Mouse (Mus musculus) heart, adult 11 months (tissue): ENCODE data around the gene Bpifc.

Experiments used
- DNase-seq: peaks from one replicate; pipeline ENCODE4 v3.0.0; 2022

Bpifc gene

DNA sequence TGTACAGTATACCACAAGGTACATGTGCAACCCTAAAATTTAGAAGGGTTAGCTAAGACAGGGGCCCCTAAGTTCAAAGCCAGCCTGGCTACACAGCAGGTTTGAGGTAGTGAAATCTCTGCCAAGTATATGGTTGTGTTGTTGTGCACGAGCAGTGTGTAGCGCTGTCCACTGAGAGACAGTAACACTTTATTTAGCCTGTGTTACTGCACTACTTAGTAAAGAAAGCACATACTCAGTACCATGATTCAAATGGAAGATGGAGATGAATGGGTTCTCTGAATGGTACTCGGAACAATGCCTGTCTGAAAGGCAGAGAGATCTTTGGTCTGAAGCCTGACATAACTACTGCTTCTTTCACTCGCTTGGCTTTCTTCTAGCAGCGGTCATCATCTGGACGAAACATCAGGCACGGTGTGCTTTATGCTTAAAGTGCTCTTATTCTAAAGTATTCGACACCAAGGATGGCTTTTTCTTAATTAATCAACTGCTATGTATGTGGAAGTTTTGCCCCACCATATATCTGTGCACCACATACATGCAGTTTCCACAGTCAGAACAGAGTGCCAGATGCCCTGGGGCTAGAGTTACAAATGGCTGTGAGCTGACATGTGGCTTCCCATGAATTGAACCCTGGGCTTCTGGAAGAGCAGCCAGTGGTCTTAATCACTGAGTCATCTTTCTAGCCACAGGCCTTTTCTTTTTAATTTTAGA is 63.1 kb downstream of the Bpifc start:
- DNase-seq = no peak

DNA sequence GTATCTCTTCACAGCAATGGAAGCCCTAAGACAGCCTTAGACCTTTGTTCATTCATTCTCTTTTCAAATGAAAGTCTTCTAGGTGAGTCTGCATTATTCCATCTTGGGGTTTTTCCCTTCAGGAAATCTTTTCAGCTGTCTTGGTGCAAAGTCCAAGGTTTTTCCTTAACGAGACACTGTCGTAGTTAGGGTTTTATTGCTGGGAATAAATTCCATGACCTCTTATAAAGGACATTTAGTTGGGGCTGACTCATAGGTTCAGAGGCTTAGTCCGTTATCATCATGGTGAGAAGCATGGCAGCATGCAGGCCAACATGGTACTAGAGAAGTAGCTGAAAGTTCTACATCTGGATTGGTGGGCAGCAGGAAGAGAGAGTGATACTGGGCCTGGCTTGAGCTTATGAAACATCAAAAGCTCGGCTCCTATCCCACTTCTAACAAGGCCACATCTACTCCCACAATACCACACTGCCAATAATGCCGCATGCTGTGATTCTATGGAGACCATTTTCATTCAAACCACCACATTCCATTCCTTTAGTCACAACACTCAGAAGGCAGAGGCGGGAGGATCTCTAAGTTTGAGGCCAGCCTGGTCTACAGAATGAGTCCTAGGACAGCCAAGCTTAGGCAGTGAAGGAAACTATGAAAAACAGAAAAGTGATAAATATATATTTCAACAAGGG is 75.3 kb downstream of the Bpifc start:
- DNase-seq = no peak

DNA sequence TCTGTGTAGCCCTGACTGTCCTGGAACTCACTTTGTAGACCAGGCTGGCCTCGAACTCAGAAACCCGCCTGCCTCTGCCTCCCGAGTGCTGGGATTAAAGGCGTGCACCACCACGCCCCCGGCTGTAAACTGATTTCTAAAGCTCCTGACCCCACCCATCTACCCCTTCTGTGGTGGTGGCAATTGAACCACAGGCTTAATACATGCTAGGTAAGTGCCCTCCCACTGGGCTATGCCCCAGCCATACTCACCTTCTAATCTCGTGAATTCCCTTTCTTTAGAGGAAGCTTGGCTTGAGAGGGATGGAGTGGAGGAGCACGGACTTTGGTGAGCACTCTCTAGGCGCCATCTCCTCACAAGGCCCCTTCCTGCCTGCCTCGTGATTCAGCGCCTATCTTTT is 81.7 kb downstream of the Bpifc start:
- DNase-seq = no peak

DNA sequence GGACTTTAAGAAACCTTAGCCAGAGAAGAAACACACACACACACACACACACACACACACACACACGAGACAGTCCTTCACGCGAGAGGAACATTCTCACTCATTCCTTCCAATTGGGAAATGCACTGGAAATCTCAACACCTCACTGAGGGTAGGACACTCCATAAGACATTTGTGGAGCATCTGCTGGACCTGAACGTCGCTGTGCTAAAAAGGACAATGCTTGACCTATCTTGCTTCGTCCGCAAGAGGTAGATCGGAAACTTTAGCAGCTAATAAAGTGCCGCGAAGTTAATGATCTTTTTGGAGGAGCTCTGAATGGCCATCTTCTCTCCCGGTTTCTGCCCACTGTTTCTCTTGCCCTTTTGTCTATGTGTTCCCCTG is 82.5 kb downstream of the Bpifc start:
- no peak for DNase-seq

DNA sequence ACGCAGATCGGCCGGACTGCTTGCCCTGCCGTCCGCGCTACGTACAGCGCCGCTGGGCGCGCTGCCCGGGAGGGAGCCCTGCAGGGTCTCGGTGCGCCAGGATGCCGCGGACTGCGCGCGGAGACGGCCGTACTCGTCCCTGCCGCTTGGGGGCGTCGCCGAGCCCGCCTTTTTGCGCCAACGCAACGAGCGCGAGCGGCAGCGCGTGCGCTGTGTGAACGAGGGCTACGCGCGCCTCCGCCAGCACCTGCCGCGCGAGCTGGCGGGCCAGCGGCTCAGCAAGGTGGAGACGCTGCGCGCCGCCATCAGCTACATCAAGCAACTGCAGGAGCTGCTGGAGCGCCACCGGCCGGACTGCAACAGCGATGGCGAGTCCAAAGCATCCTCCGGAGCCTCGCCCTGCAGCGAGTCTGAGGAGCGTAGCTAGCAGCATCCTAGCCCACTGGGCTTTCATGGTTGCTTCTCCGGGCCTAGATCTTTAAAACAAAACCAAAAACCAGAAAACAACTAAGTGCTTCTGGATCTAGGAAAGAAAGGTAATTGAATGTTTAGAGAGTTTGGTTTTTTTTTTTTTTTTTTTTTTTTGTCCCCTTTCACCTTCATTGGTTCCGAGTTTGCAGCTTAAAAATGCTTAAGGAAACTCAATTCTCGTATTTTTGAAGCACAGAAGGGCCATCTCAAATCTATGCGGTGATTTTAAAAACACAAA is 83.0 kb downstream of the Bpifc start:
- no peak for DNase-seq

DNA sequence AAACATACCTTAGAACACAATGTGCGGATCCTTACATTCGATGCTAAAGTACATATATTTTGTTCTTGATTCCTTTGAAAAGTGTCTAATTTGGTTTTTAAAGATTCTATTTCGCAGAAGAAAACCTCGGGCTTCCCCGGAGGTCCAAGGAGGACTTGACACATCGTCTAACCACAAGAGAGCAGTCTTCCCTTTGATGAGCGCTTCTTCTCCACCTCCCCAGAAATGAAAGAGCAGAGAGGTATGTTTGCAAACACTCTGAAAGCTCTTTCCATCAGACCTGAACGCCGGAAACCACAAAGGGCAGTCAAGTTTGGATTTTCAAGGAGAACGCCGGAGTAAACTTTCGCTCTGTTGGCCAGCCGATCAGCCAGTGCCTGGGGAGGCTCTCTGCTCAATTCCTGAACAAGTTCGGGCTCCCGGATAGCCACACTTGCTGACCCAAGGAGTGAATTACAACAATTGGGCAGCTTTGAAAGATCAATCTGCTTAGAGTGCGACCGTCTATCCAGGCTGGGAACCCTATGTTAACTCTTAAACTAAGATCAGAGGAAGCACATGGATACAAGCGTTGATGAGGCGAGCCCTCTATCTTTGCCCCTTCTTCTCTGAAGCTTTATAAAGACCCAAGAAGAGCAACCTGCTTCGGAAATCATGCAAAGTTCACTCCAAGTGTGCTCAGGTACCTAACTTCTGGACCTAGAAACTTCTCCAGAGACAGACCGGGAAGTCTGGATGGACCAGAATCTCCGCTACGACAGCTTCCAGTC is 83.8 kb downstream of the Bpifc start, which contains the start of gene Ascl4:
Gene Ascl4, plus strand, starts transcription at position 6 of the 770 bp plus-strand sequence.
- DNase-seq = no peak

DNA sequence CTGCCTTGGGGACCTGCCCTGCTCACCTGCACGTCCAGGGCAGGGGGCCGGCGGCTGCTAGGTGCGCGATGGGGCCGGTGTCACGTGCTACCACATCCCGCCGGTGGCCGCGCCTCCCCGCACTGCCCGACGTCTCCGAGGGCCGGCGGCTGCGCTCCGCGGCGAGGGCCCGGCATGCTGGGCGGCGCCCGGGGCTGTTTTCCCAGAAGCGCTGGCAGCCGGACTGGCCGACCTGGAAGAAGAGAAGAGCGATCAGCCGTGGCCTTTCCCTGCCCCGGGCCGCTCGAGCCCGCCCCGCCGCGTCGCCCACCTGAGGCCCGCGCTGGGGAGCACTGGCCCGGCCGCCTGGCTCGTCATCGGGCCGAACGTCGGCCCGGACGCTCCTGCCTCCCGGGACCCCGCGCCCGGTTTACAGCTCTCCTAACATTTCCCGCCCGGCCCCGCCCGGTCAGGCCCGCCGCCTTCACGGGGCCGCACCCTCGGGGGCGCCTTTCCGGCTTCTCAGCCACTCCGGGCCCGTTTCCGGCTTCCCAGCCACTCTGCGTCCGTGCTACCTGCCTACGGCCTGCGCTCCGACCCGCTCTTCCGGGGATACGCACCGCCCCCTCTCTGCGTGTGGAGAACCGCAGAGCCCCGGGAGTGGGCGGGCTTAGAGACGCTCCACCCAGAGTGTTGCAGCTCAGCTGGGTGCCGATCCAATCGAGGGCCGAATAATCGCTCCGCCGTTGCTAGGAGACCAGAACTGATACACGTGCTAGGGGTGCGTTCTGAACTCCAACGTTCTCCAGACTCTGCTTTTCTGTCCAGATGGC is 95.0 kb downstream of the Bpifc start, which contains the start of gene Prdm4:
Gene Prdm4, minus strand, starts transcription at position 645 of the 812 bp plus-strand sequence.
- peak; percentile 100 for DNase-seq
